Mouse (Mus musculus): ENCODE data around the gene Atp5mpl. TPM values are rescaled to one million over a fixed set of nuclear protein-coding genes. Genes with fewer than 3 reads are reported as not detected.

Gene Atp5mpl
- total and polyA plus RNA-seq, 3 experiments: 224 to 1,158 (median 461) TPM

DNA sequence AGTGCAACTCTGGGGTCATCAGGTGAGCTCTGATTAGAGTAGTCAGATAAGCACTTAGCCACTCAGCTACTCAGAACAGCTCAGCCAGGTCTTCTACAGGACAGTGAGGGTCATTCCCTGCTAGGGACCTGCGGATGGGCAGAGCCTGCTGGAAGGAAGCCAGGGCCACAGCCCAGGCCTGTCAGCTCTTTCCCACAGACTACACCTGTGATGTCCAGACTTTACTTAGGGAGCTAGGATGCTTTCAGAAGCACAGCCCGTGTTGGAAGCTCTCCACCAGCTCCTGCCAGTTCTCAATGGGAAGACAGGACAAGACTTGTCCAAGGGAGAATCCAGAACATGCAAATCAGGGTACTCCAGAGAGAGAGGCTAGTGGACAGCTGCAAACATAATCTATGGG is 32.8 kb downstream of the Atp5mpl start:
- H3K9me3 ChIP-seq (replicated peaks; ENCODE audit: insufficient read depth, low read length): no peaks in the 10 kb centered on the region
- TF ChIP-seq E2F4 (IDR thresholded peaks at IDR 0.05; ENCODE audit: borderline replicate concordance, low read depth, low read length) (no peak), CHD1 (IDR thresholded peaks at IDR 0.05; ENCODE audit: low read depth, low read length) (no peak), EP300 (IDR thresholded peaks at IDR 0.05; ENCODE audit: low read depth in 1 of 2, low read length in 2 of 2) (no peak), TBP (IDR thresholded peaks at IDR 0.05; ENCODE audit: low read depth, low read length) (no peak), HCFC1 (IDR thresholded peaks at IDR 0.05; ENCODE audit: low read depth, low read length) (no peak), MAX (IDR thresholded peaks at IDR 0.05; ENCODE audit: low read length) (no peak), JUND (IDR thresholded peaks at IDR 0.05; ENCODE audit: low read depth, low read length) (no peak), NELFE (IDR thresholded peaks at IDR 0.05; ENCODE audit: low read depth, low read length) (no peak), SMC3 (IDR thresholded peaks at IDR 0.05; ENCODE audit: low read depth, low read length) (no peak), CTCF (IDR thresholded peaks at IDR 0.05 in 2 of 3, conservative IDR thresholded peaks at IDR 0.05 in 1 of 3; ENCODE audit: control insufficient read depth in 1 of 3, insufficient read depth in 1 of 3, low read depth in 2 of 3, low read length in 3 of 3, poor library complexity in 1 of 3, severe bottlenecking in 1 of 3) (no peak), UBTF (IDR thresholded peaks at IDR 0.05; ENCODE audit: borderline replicate concordance, insufficient read depth, low read depth, low read length) (no peak), CHD2 (IDR thresholded peaks at IDR 0.05; ENCODE audit: low read length) (no peak), NRF1 (IDR thresholded peaks at IDR 0.05; ENCODE audit: insufficient read depth, low read depth, low read length, poor library complexity, severe bottlenecking) (no peak)
- no peak overlapping the region for H3K9ac ChIP-seq (ENCODE audit: control insufficient read depth, low read depth, low read length, poor library complexity, severe bottlenecking)
- peaks cover 4 to 12% of the 10 kb centered on the region in 2 experiments; a peak in 3 of 4 replicates for H3K4me1 ChIP-seq (ENCODE audit: control insufficient read depth in 1 of 2, insufficient read depth in 2 of 2, low read length in 2 of 2)
- H3K79me2 ChIP-seq (ENCODE audit: control insufficient read depth, insufficient read depth, low read length, poor library complexity): no peaks in the 10 kb centered on the region
- H3K4me3 ChIP-seq (ENCODE audit: control insufficient read depth in 1 of 2, insufficient read depth in 1 of 2, low read depth in 2 of 2, low read length in 2 of 2): no peak overlapping the region
- no peak for DNase-seq (ENCODE audit: low read depth, low spot score)
- no peak overlapping the region for H3K27ac ChIP-seq (ENCODE audit: control insufficient read depth, low read depth, low read length)
- no peaks in the 10 kb centered on the region for H3K27me3 ChIP-seq (ENCODE audit: control insufficient read depth in 1 of 2, insufficient read depth in 2 of 2, low read length in 2 of 2)
- H3K36me3 ChIP-seq (ENCODE audit: control insufficient read depth in 1 of 2, insufficient read depth in 2 of 2, low read length in 2 of 2): no peaks in the 10 kb centered on the region; a peak in 1 of 4 replicates

DNA sequence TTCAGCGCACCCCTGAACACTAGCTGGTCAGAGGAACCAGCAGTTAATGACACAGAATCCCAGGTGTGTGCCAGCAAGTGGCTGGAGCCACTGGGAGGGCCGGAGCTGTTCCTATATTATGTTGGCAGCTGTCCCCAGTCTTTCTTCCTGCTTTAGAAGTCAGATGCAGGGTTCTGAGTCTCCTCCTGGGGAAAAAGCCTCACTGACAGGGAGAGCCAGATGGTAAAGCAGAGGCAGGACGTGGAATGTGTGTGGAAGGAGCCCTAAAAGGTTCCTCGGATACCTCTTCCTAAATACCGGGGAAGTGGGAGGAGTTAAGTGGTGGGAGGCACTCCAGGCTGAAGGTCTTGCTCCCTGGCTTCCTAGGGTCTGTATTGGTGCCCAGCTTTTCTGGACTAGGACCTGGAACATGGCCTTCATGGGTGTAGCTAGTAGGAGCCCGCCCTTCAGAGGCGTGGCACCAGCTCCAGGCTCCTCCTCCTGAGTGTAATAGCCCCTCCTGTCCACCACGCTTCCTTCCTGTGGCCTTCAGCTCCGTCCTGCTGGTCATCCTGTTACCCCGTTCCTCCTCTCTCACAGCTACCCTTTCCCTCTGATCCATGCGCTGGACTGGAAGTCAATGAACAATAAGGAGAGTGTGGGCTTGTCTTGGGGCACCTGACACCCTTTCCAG is 33.6 kb downstream of the Atp5mpl start:
- H3K9ac ChIP-seq (ENCODE audit: control insufficient read depth, low read depth, low read length, poor library complexity, severe bottlenecking): no peak overlapping the region
- DNase-seq (ENCODE audit: low read depth, low spot score): no peak
- no peaks in the 10 kb centered on the region for H3K27me3 ChIP-seq (ENCODE audit: control insufficient read depth in 1 of 2, insufficient read depth in 2 of 2, low read length in 2 of 2)
- no peak overlapping the region for H3K4me3 ChIP-seq (ENCODE audit: control insufficient read depth in 1 of 2, insufficient read depth in 1 of 2, low read depth in 2 of 2, low read length in 2 of 2)
- H3K27ac ChIP-seq (ENCODE audit: control insufficient read depth, low read depth, low read length): no peak overlapping the region
- H3K9me3 ChIP-seq (replicated peaks; ENCODE audit: insufficient read depth, low read length): no peaks in the 10 kb centered on the region
- no peak for TF ChIP-seq EP300 (IDR thresholded peaks at IDR 0.05; ENCODE audit: low read depth in 1 of 2, low read length in 2 of 2)
- no peak for TF ChIP-seq TCF12 (IDR thresholded peaks at IDR 0.05; ENCODE audit: low read depth, low read length)
- TF ChIP-seq KAT2A (conservative IDR thresholded peaks at IDR 0.05; ENCODE audit: low read depth, low read length): no peak
- no peak for TF ChIP-seq NELFE (IDR thresholded peaks at IDR 0.05; ENCODE audit: low read depth, low read length)
- no peak for TF ChIP-seq CHD2 (IDR thresholded peaks at IDR 0.05; ENCODE audit: low read length)
- no peak for TF ChIP-seq HCFC1 (IDR thresholded peaks at IDR 0.05; ENCODE audit: low read depth, low read length)
- no peak for TF ChIP-seq ZMIZ1 (IDR thresholded peaks at IDR 0.05; ENCODE audit: low read depth, low read length)
- no peak for TF ChIP-seq POLR2AphosphoS2 (IDR thresholded peaks at IDR 0.05; ENCODE audit: low read length)
- no peak for TF ChIP-seq POLR2A (IDR thresholded peaks at IDR 0.05; ENCODE audit: control insufficient read depth in 1 of 2, insufficient read depth in 1 of 2, low read depth in 1 of 2, low read length in 2 of 2, poor library complexity in 1 of 2)
- no peak for TF ChIP-seq CTCF (IDR thresholded peaks at IDR 0.05 in 2 of 3, conservative IDR thresholded peaks at IDR 0.05 in 1 of 3; ENCODE audit: control insufficient read depth in 1 of 3, insufficient read depth in 1 of 3, low read depth in 2 of 3, low read length in 3 of 3, poor library complexity in 1 of 3, severe bottlenecking in 1 of 3)
- no peak for TF ChIP-seq USF1 (IDR thresholded peaks at IDR 0.05; ENCODE audit: low read depth, low read length)
- TF ChIP-seq UBTF (IDR thresholded peaks at IDR 0.05; ENCODE audit: borderline replicate concordance, insufficient read depth, low read depth, low read length): no peak
- TF ChIP-seq RAD21 (IDR thresholded peaks at IDR 0.05; ENCODE audit: low read depth, low read length): no peak
- TF ChIP-seq ZC3H11A (IDR thresholded peaks at IDR 0.05; ENCODE audit: low read depth, low read length): no peak
- TF ChIP-seq ZNF384 (IDR thresholded peaks at IDR 0.05; ENCODE audit: low read depth, low read length): no peak
- no peak for TF ChIP-seq SIN3A (IDR thresholded peaks at IDR 0.05; ENCODE audit: low read length)
- no peak for TF ChIP-seq MAFK (IDR thresholded peaks at IDR 0.05; ENCODE audit: borderline replicate concordance, low read depth, low read length)
- no peak for TF ChIP-seq NRF1 (IDR thresholded peaks at IDR 0.05; ENCODE audit: insufficient read depth, low read depth, low read length, poor library complexity, severe bottlenecking)
- no peak for TF ChIP-seq BHLHE40 (IDR thresholded peaks at IDR 0.05; ENCODE audit: borderline replicate concordance, low read depth, low read length)
- peaks cover 4 to 12% of the 10 kb centered on the region in 2 experiments; a peak in 3 of 4 replicates for H3K4me1 ChIP-seq (ENCODE audit: control insufficient read depth in 1 of 2, insufficient read depth in 2 of 2, low read length in 2 of 2)
- H3K79me2 ChIP-seq (ENCODE audit: control insufficient read depth, insufficient read depth, low read length, poor library complexity): no peaks in the 10 kb centered on the region
- H3K36me3 ChIP-seq (ENCODE audit: control insufficient read depth in 1 of 2, insufficient read depth in 2 of 2, low read length in 2 of 2): no peaks in the 10 kb centered on the region; a peak in 1 of 4 replicates

Measured in MEL (cell line).